Mouse (Mus musculus) heart, postnatal 4 days (tissue): Measurements from ENCODE around the gene Ubqln4. TPM values are rescaled to one million over a fixed set of nuclear protein-coding genes. Genes with fewer than 3 reads are reported as not detected.

Source experiments
- DNase-seq: peaks from one replicate; pipeline ENCODE4 v3.0.0; 2021
- total RNA-seq, 2 experiments: library from RNA; stranded (reverse); gene quantifications; 2 replicates each; pipeline ENCODE4 v1.2.3; 2021

The Ubqln4 gene
- total RNA-seq, 2 experiments from 2014 or later = 55.3 to 60.1 TPM

- peak; percentile 91 for DNase-seq
Measured at GRCm38 (mm10) chr3:88526157-88527131, 27.1 kb upstream of the Ubqln4 start.

- peak; percentile 28 for DNase-seq
Measured at GRCm38 (mm10) chr3:88527565-88527964, 26.0 kb upstream of the Ubqln4 start.

- no peak for DNase-seq
Measured at GRCm38 (mm10) chr3:88528646-88529045, 24.9 kb upstream of the Ubqln4 start.

GRCm38 (mm10) chr3:88529204-88530000 lies 24.2 kb upstream of the Ubqln4 start:
- peak; percentile 5 for DNase-seq

- peak; percentile 6 for DNase-seq
Measured at GRCm38 (mm10) chr3:88530082-88530864, 23.3 kb upstream of the Ubqln4 start.

- DNase-seq = peak; percentile 89
Measured at GRCm38 (mm10) chr3:88531348-88532298, 21.9 kb upstream of the Ubqln4 start.

- no peak for DNase-seq
Measured at GRCm38 (mm10) chr3:88532299-88532674, 21.3 kb upstream of the Ubqln4 start, which contains the start of gene Mex3a. Gene Mex3a (plus strand): TSS chr3:88532395.

GRCm38 (mm10) chr3:88532689-88533511 lies 20.7 kb upstream of the Ubqln4 start:
- peak; percentile 55 for DNase-seq

- no peak for DNase-seq
Measured at GRCm38 (mm10) chr3:88533706-88534105, 19.9 kb upstream of the Ubqln4 start.

- no peak for DNase-seq
Measured at GRCm38 (mm10) chr3:88535005-88535404, 18.6 kb upstream of the Ubqln4 start.

GRCm38 (mm10) chr3:88535527-88535926 lies 18.0 kb upstream of the Ubqln4 start:
- DNase-seq = no peak

GRCm38 (mm10) chr3:88536103-88536930 lies 17.2 kb upstream of the Ubqln4 start:
- DNase-seq = peak; percentile 76

- DNase-seq = no peak
Measured at GRCm38 (mm10) chr3:88537146-88537545, 16.4 kb upstream of the Ubqln4 start.

- no peak for DNase-seq
Measured at GRCm38 (mm10) chr3:88538271-88539145, 15.1 kb upstream of the Ubqln4 start.

- no peak for DNase-seq
Measured at GRCm38 (mm10) chr3:88539397-88539796, 14.2 kb upstream of the Ubqln4 start.

- no peak for DNase-seq
Measured at GRCm38 (mm10) chr3:88540085-88540484, 13.5 kb upstream of the Ubqln4 start.

- no peak for DNase-seq
Measured at GRCm38 (mm10) chr3:88541622-88542401, 11.7 kb upstream of the Ubqln4 start.
